Mouse (Mus musculus): ENCODE measurements around the gene Ubn2.

DNA sequence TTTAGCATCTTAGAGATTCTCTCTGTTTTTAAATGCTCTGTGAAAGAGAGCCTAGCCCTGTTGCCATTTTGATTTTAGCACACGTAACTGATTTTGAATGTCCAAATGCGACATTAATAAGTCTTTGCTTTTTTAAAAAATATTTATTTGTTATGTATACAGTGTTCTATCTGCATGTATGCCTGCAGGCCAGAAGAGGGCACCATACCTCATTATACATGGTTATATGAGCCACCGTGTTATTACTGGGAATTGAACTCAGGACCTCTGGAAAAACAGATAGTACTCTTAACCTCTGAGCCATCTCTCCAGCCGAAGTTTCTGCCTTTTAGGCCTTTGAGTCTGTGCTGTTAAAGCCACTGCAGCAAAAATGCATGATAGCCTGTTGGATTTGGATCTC is 35.8 kb downstream of the Ubn2 start:
- TF ChIP-seq CTCF (IDR thresholded peaks at IDR 0.05; ENCODE audit: borderline replicate concordance, insufficient read depth, low read depth, low read length): no peak
- TF ChIP-seq POLR2A (IDR thresholded peaks at IDR 0.05; ENCODE audit: borderline replicate concordance, insufficient read depth, low read length): no peak

Data from cerebellum, adult 2 months (tissue).